Mouse (Mus musculus) bone marrow, adult 2 months (tissue): Measurements from ENCODE around the gene Eral1.

Source experiments
- CTCF ChIP-seq: fragments of 200-500 bp; IDR thresholded peaks from 2 replicates; pipeline ENCODE4 v1.5.1; 2011; ENCODE audit warnings: low read length, control low read depth; ENCODE audit not compliant: control insufficient read depth, insufficient read depth
- POLR2A ChIP-seq: fragments of 200-500 bp; IDR thresholded peaks from 2 replicates; pipeline ENCODE4 v1.6.1; 2011; ENCODE audit warnings: low read depth, mild to moderate bottlenecking, control low read depth, low read length, borderline replicate concordance; ENCODE audit not compliant: control insufficient read depth

GRCm38 (mm10) chr11:78067566-78067965 is 12.6 kb downstream of the Eral1 start:
- TF ChIP-seq CTCF (no peak), POLR2A (no peak)
